Mouse (Mus musculus) MEL (cell line): ENCODE measurements around the gene Lmf2. TPM values are rescaled to one million over a fixed set of nuclear protein-coding genes. Genes with fewer than 3 reads are reported as not detected.

Experiments
- DNase-seq: peaks from one replicate; pipeline ENCODE4 v3.0.0; 2011; ENCODE audit warnings: low read depth, low spot score
- H3K27ac ChIP-seq: 2 replicates; pipeline ENCODE4 v1.5.1; 2012; ENCODE audit warnings: low read depth, mild to moderate bottlenecking, control low read depth, low read length, moderate library complexity; ENCODE audit not compliant: control insufficient read depth
- H3K27me3 ChIP-seq, 2 experiments: fragments of 150-350 bp in 1 of 2; sonication (generic) in 1 of 2; 2 replicates each; pipeline ENCODE4 v1.6.1; 2012; ENCODE audit warnings: low read length in 2 of 2, mild to moderate bottlenecking in 2 of 2, improper control_type of control experiment in 1 of 2, moderate library complexity in 1 of 2; ENCODE audit not compliant: insufficient read depth in 2 of 2, control insufficient read depth in 1 of 2
- H3K36me3 ChIP-seq, 2 experiments: 2 replicates each; pipeline ENCODE4 v1.6.1; 2012 to 2014; ENCODE audit warnings: low read length in 2 of 2, improper control_type of control experiment in 1 of 2, inconsistent platforms in 1 of 2, mild to moderate bottlenecking in 1 of 2; ENCODE audit not compliant: insufficient read depth in 2 of 2, control insufficient read depth in 1 of 2
- H3K4me1 ChIP-seq, 2 experiments: fragments of 150-350 bp in 1 of 2; sonication (generic) in 1 of 2; 2 replicates each; pipeline ENCODE4 v1.6.1; 2012; ENCODE audit warnings: low read length in 2 of 2, improper control_type of control experiment in 1 of 2, mild to moderate bottlenecking in 1 of 2; ENCODE audit not compliant: insufficient read depth in 2 of 2, control insufficient read depth in 1 of 2
- H3K4me3 ChIP-seq, 2 experiments: fragments of 150-350 bp in 1 of 2; sonication (generic) in 1 of 2; 2 replicates each; pipeline ENCODE4 v1.5.1; 2012; ENCODE audit warnings: low read depth in 2 of 2, low read length in 2 of 2, mild to moderate bottlenecking in 2 of 2, moderate library complexity in 2 of 2, control low read depth in 1 of 2, improper control_type of control experiment in 1 of 2; ENCODE audit not compliant: control insufficient read depth in 1 of 2, insufficient read depth in 1 of 2
- H3K79me2 ChIP-seq: 2 replicates; pipeline ENCODE4 v1.6.1; 2012; ENCODE audit warnings: mild to moderate bottlenecking, low read length, moderate library complexity; ENCODE audit not compliant: control insufficient read depth, poor library complexity, insufficient read depth
- H3K9ac ChIP-seq: 2 replicates; pipeline ENCODE4 v1.6.1; 2012; ENCODE audit warnings: low read depth, mild to moderate bottlenecking, control low read depth, low read length, moderate library complexity; ENCODE audit not compliant: control insufficient read depth, poor library complexity, severe bottlenecking
- H3K9me3 ChIP-seq: fragments of 150-350 bp; sonication (generic); replicated peaks from 2 replicates; pipeline ENCODE4 v1.6.1; 2012; ENCODE audit warnings: mild to moderate bottlenecking, low read length, improper control_type of control experiment, moderate library complexity; ENCODE audit not compliant: insufficient read depth
- E2F4 ChIP-seq: IDR thresholded peaks from 2 replicates; pipeline ENCODE4 v1.6.1; 2011; ENCODE audit warnings: low read depth, low read length, improper control_type of control experiment, borderline replicate concordance
- ELF1 ChIP-seq: IDR thresholded peaks from 2 replicates; pipeline ENCODE4 v1.6.1; 2014; ENCODE audit warnings: low read depth, mild to moderate bottlenecking, inconsistent platforms, low read length, improper control_type of control experiment, moderate library complexity
- HCFC1 ChIP-seq: IDR thresholded peaks from 2 replicates; pipeline ENCODE4 v1.6.1; 2012; ENCODE audit warnings: low read depth, mild to moderate bottlenecking, inconsistent platforms, low read length, improper control_type of control experiment, moderate library complexity
- MAX ChIP-seq: IDR thresholded peaks from 2 replicates; pipeline ENCODE4 v1.6.1; 2011; ENCODE audit warnings: low read length, improper control_type of control experiment
- MEF2A ChIP-seq: IDR thresholded peaks from 2 replicates; pipeline ENCODE4 v1.6.1; 2014; ENCODE audit warnings: low read depth, mild to moderate bottlenecking, inconsistent platforms, low read length, improper control_type of control experiment; ENCODE audit not compliant: poor library complexity, insufficient replicate concordance, severe bottlenecking; ENCODE audit errors: extremely low read depth
- MXI1 ChIP-seq: IDR thresholded peaks from 2 replicates; pipeline ENCODE4 v1.6.1; 2011; ENCODE audit warnings: mild to moderate bottlenecking, low read depth, low read length, improper control_type of control experiment
- NELFE ChIP-seq: IDR thresholded peaks from 2 replicates; pipeline ENCODE4 v1.6.1; 2011; ENCODE audit warnings: low read depth, low read length, improper control_type of control experiment
- POLR2A ChIP-seq, 2 experiments: IDR thresholded peaks; 2 replicates each; pipeline ENCODE4 v1.6.1; 2011 to 2012; ENCODE audit warnings: low read length in 2 of 2, mild to moderate bottlenecking in 2 of 2, control low read depth in 1 of 2, improper control_type of control experiment in 1 of 2, low read depth in 1 of 2, moderate library complexity in 1 of 2; ENCODE audit not compliant: control insufficient read depth in 1 of 2, insufficient read depth in 1 of 2, poor library complexity in 1 of 2
- POLR2AphosphoS5 ChIP-seq: IDR thresholded peaks from 2 replicates; pipeline ENCODE4 v1.6.1; 2012; ENCODE audit warnings: low read depth, borderline replicate concordance, mild to moderate bottlenecking, inconsistent platforms, low read length, moderate library complexity, mixed read lengths
- SIN3A ChIP-seq: IDR thresholded peaks from 2 replicates; pipeline ENCODE4 v1.6.1; 2012; ENCODE audit warnings: low read length, improper control_type of control experiment, inconsistent platforms
- TCF12 ChIP-seq: IDR thresholded peaks from 2 replicates; pipeline ENCODE4 v1.6.1; 2014; ENCODE audit warnings: low read depth, mild to moderate bottlenecking, inconsistent platforms, low read length, improper control_type of control experiment, moderate library complexity
- USF2 ChIP-seq, 2 experiments: IDR thresholded peaks; 2 replicates each; pipeline ENCODE4 v1.6.1; 2011 to 2012; ENCODE audit warnings: improper control_type of control experiment in 2 of 2, low read length in 2 of 2, borderline replicate concordance in 1 of 2, inconsistent platforms in 1 of 2, low read depth in 1 of 2, mild to moderate bottlenecking in 1 of 2; ENCODE audit not compliant: insufficient read depth in 1 of 2
- ZC3H11A ChIP-seq: IDR thresholded peaks from 2 replicates; pipeline ENCODE4 v1.6.1; 2012; ENCODE audit warnings: low read depth, mild to moderate bottlenecking, inconsistent platforms, low read length, improper control_type of control experiment
- ZMIZ1 ChIP-seq: IDR thresholded peaks from 2 replicates; pipeline ENCODE4 v1.6.1; 2012; ENCODE audit warnings: low read depth, mild to moderate bottlenecking, inconsistent platforms, low read length, improper control_type of control experiment, moderate library complexity
- polyA plus RNA-seq, 2 experiments: library from polyadenylated mRNA; stranded (reverse) in 1 of 2; unstranded in 1 of 2; fragments of >175 nt in 1 of 2; fragments of >200 nt in 1 of 2; gene quantifications; 2 replicates each; pipeline versions ENCODE4 v1.2.1 to v1.2.4; 2012; ENCODE audit warnings: low replicate concordance in 2 of 2, low read depth in 1 of 2; ENCODE audit not compliant: insufficient read length in 2 of 2, insufficient read depth in 1 of 2, missing spikeins in 1 of 2
- total RNA-seq: library from RNA; depleted of rRNA; stranded (reverse); fragments of 300-350 nt; gene quantifications from 2 replicates; pipeline ENCODE4 v1.2.3, GENCODE M21; 2012

Lmf2 gene
- total and polyA plus RNA-seq, 3 experiments, result 14.5 to 52.0 TPM; not detected in 1

DNA sequence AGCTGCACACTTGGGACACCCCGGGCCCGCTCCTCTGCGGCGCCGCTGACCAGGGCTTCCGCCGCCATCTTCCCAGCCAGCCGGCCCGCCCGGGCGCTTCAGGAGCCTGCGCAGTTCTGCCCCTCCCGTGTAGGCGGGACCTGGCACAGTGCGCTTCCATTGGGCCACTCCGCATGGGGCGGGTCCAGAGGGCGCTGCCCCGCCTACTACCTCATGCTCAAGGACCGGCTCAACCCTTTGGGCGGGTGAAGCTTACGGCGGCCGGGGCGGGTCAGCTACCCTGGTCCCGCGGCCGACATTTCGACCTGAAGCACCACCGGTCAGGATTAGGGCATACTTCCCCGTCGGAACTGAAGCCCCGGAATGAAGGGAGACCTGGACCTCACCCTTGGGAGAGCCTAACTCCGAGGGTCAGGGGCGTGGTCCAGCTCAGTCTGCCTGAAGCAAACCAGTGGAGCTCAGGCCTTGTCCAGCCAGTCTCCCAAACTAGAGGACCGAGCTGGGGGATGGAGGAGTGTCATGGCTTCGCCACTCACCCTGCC, 40.2 kb downstream of the Lmf2 start, which contains the start of gene Sbf1 (continued):
- TF ChIP-seq SIN3A (peak; percentile 43; the same call in 1 of the 2 replicates), ZMIZ1 (peak; percentile 74; the same call in 1 of the 2 replicates), POLR2A (IDR thresholded peaks at IDR 0.05; ENCODE audit: control insufficient read depth in 1 of 2, insufficient read depth in 1 of 2, low read depth in 1 of 2, low read length in 2 of 2, poor library complexity in 1 of 2) (peak; percentile 84 to 88; a peak in 3 of 4 replicates), MAX (no peak; the same call in 1 of the 2 replicates), ZC3H11A (no peak), USF2 (IDR thresholded peaks at IDR 0.05; ENCODE audit: borderline replicate concordance in 1 of 2, insufficient read depth in 1 of 2, low read depth in 1 of 2, low read length in 2 of 2) (no peak), E2F4 (no peak), HCFC1 (peak; percentile 79), POLR2AphosphoS5 (no peak), ELF1 (0 out of 2 replicates have a peak, but pooled peaks have one; percentile 5)

DNA sequence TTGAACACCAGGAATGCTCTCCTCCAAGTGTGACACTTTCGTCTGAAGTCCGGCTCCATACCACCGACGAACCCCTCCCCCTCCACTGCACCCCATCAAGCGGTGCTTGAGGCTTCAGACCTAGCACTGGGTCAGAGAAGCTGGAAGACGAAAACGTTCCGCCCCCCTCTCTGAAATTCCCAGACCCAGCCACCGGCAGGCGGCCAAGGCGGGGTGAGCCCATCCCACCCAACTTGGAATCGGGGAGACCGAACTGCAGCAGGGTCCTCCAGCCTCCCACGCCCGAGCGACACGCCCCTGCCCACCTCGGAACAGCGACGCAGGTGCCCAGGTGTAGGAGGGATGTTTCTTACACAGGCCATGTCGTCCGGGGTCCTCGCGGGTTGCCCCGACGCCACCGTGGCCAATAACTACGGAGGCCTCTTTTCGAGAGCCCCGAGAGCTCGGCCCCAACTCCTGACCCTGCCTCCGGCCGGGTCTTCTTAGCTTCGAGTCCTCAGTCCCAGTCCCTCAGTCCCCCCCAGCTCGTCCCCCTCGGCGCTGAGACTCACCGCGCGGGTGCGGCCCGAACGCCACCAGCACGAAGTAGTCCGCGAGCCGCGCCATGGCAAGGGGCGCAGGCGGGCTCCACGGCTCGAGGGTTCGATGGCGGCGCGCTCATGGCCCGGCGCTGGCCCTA, 40.8 kb downstream of the Lmf2 start:
- Histone ChIP-seq H3K9me3 (no peaks in the 10 kb centered on the region), H3K27ac (no peak overlapping the region), H3K36me3 (peaks cover 0 to 17% of the 10 kb centered on the region in 2 experiments; a peak in 2 of 4 replicates), H3K79me2 (peaks cover 52% of the 10 kb centered on the region), H3K9ac (peak overlapping the region; percentile 88), H3K4me3 (peak overlapping the region; percentile 88 to 92), H3K4me1 (peaks cover 9 to 31% of the 10 kb centered on the region in 2 experiments), H3K27me3 (no peaks in the 10 kb centered on the region)
- DNase-seq, result no peak
- peak in 1 of 2 experiments; percentile 21; a peak in 1 of 4 replicates for TF ChIP-seq POLR2A (IDR thresholded peaks at IDR 0.05; ENCODE audit: control insufficient read depth in 1 of 2, insufficient read depth in 1 of 2, low read depth in 1 of 2, low read length in 2 of 2, poor library complexity in 1 of 2)
- TF ChIP-seq SIN3A, result 0 out of 2 replicates have a peak, but pooled peaks have one; percentile 42
- TF ChIP-seq MXI1, result 0 out of 2 replicates have a peak, but pooled peaks have one; percentile 37
- no peak for TF ChIP-seq ZMIZ1

DNA sequence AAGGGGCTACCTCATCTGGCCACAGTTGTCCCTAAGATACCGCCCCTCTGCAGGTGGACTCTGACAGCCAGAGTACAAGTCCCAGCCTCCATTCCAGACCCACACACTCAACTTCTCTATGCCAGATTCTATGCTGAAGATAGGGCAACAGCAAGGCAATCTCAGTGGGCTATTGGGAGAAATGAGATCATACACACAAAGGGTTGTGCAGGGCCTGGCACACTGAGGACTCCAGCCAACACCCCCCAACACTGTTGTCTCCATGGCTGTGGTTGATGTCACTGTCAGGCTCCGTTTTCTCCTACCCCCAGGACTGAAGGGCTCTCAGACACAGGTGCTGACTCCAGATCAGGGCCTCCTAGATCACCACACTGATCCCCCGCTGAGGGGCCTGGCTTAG, 41.4 kb downstream of the Lmf2 start:
- peaks cover 13 to 37% of the 10 kb centered on the region in 2 experiments for H3K4me1 ChIP-seq
- peak overlapping the region; percentile 88 for H3K9ac ChIP-seq
- H3K79me2 ChIP-seq, result peaks cover 57% of the 10 kb centered on the region
- H3K27me3 ChIP-seq, result no peaks in the 10 kb centered on the region
- peak; percentile 20 for DNase-seq
- peak overlapping the region; percentile 88 to 92 for H3K4me3 ChIP-seq
- TF ChIP-seq USF2 (IDR thresholded peaks at IDR 0.05; ENCODE audit: borderline replicate concordance in 1 of 2, insufficient read depth in 1 of 2, low read depth in 1 of 2, low read length in 2 of 2) (no peak), TCF12 (no peak), MEF2A (no peak), NELFE (no peak)
- H3K36me3 ChIP-seq, result peaks cover 0 to 22% of the 10 kb centered on the region in 2 experiments; a peak in 2 of 4 replicates
- no peaks in the 10 kb centered on the region for H3K9me3 ChIP-seq
- H3K27ac ChIP-seq, result no peak overlapping the region
